Mouse (Mus musculus) left cerebral cortex, adult 2 months (tissue): Measurements from ENCODE around the gene Gm10842. TPM values are rescaled to one million over a fixed set of nuclear protein-coding genes. Genes with fewer than 3 reads are reported as not detected.
A peak's percentile ranks its signal among the peaks of the same experiment; 100 is the strongest.

Source experiments
- DNase-seq, 2 experiments: peaks; one replicate each; pipeline ENCODE4 v3.0.0; 2021 to 2022; ENCODE audit warnings: low spot score in 2 of 2, mixed read lengths in 1 of 2; ENCODE audit errors: extremely low spot score in 1 of 2
- H3K27ac ChIP-seq: fragments of 200-600 bp; 2 replicates; pipeline ENCODE4 v1.8.1; 2022
- H3K4me3 ChIP-seq: fragments of 200-600 bp; 2 replicates; pipeline ENCODE4 v1.8.1; 2022
- CTCF ChIP-seq: fragments of 200-600 bp; IDR thresholded peaks from 2 replicates; pipeline ENCODE4 v1.8.1; 2022; ENCODE audit warnings: antibody characterized with exemption, mild to moderate bottlenecking, moderate library complexity
- intact Hi-C: fragments of 180-260 bp; cut with DNase I; formaldehyde crosslinking; loops from one replicate; pipeline ENCODE4 v1.15.1; 2025
- total RNA-seq, 2 experiments: library from RNA; stranded (reverse); gene quantifications; 2 replicates each; pipeline ENCODE4 v1.2.3; 2021

Gm10842 gene
- total RNA-seq, 2 experiments from 2014 or later = not detected

- no peak overlapping the region for H3K27ac ChIP-seq
- no peak for TF ChIP-seq CTCF
- no peak overlapping the region for H3K4me3 ChIP-seq
- intact Hi-C loops = no loop called here
- DNase-seq = no peak
Observed at GRCm38 (mm10) chr11:105156748-105157267, 10.1 kb downstream of the Gm10842 start.

GRCm38 (mm10) chr11:105158047-105158446 is 11.4 kb downstream of the Gm10842 start:
- Histone ChIP-seq H3K4me3 (no peak overlapping the region), H3K27ac (no peak overlapping the region)
- DNase-seq = no peak
- TF ChIP-seq CTCF = no peak
- intact Hi-C loops = no loop called here

- intact Hi-C loops = no loop called here
- no peak for TF ChIP-seq CTCF
Observed at GRCm38 (mm10) chr11:105159673-105160360, 13.1 kb downstream of the Gm10842 start.

GRCm38 (mm10) chr11:105161411-105161810 is 14.7 kb downstream of the Gm10842 start:
- no peak for TF ChIP-seq CTCF
- H3K27ac ChIP-seq = no peak overlapping the region
- intact Hi-C loops = no loop called here
- no peak overlapping the region for H3K4me3 ChIP-seq
- no peak for DNase-seq

More at GRCm38 (mm10) chr11:105159673-105160360, 13.1 kb downstream of the Gm10842 start:
- DNase-seq = no peak
- no peak overlapping the region for H3K27ac ChIP-seq
- no peak overlapping the region for H3K4me3 ChIP-seq

GRCm38 (mm10) chr11:105164516-105165510 is 18.1 kb downstream of the Gm10842 start:
- TF ChIP-seq CTCF = no peak
- H3K4me3 ChIP-seq = no peak overlapping the region
- intact Hi-C loops = no loop called here
- H3K27ac ChIP-seq = no peak overlapping the region
- no peak for DNase-seq

- no peak for TF ChIP-seq CTCF
- no peak for DNase-seq
- Histone ChIP-seq H3K27ac (no peak overlapping the region), H3K4me3 (no peak overlapping the region)
- intact Hi-C loops = no loop called here
Observed at GRCm38 (mm10) chr11:105166780-105167179, 20.1 kb downstream of the Gm10842 start.

GRCm38 (mm10) chr11:105178516-105178915 is 31.8 kb downstream of the Gm10842 start, which contains the start of gene Tlk2:
Gene Tlk2, plus strand, starts transcription at chr11:105178807.
- H3K4me3 ChIP-seq = no peak within 1 kb of the TSS

GRCm38 (mm10) chr11:105179523-105179922 is 32.8 kb downstream of the Gm10842 start:
- TF ChIP-seq CTCF = no peak
- no peak for DNase-seq
- Histone ChIP-seq H3K4me3 (no peak overlapping the region), H3K27ac (no peak overlapping the region)
- intact Hi-C loops = no loop called here

More at GRCm38 (mm10) chr11:105178516-105178915, 31.8 kb downstream of the Gm10842 start, which contains the start of gene Tlk2:
- H3K27ac ChIP-seq = no peak within 1 kb of the TSS
- intact Hi-C loops = no loop called here
- DNase-seq = no peak
- TF ChIP-seq CTCF = no peak

GRCm38 (mm10) chr11:105180471-105181091 is 33.9 kb downstream of the Gm10842 start:
- intact Hi-C loops = loop anchor here (1.0 kb wide), 1 partner anchor 54 kb away; the partner anchor contains the start of gene Mettl2
- peak overlapping the region; percentile 94 for H3K27ac ChIP-seq
- no peak for TF ChIP-seq CTCF
- H3K4me3 ChIP-seq = peak overlapping the region; percentile 92
- peak; percentile 24 to 28 for DNase-seq

- peak overlapping the region; percentile 94 for H3K27ac ChIP-seq
- intact Hi-C loops = loop anchor here (1.0 kb wide), 1 partner anchor 55 kb away; the partner anchor contains the start of gene Mettl2
- DNase-seq = peak; percentile 87 to 88
- peak overlapping the region; percentile 92 for H3K4me3 ChIP-seq
- TF ChIP-seq CTCF = no peak
Observed at GRCm38 (mm10) chr11:105181126-105181637, 34.5 kb downstream of the Gm10842 start.
